Mouse (Mus musculus) bone marrow macrophage, adult 2 months (primary cell): ENCODE results near the gene Ces2e. TPM values are rescaled to one million over a fixed set of nuclear protein-coding genes. Genes with fewer than 3 reads are reported as not detected.
"Not testable (repeated sequence)": the region's sequence is repeated elsewhere in the genome, so short reads cannot be mapped to it uniquely, and the experiment has no call there.

Experiments
- H3K27ac ChIP-seq: 2 replicates; pipeline ENCODE4 v1.5.1; 2012; ENCODE audit warnings: low read depth, low read length; ENCODE audit not compliant: insufficient read depth
- H3K4me1 ChIP-seq: 2 replicates; pipeline ENCODE4 v1.6.1; 2012; ENCODE audit warnings: low read length; ENCODE audit not compliant: control insufficient read depth, insufficient read depth
- H3K4me3 ChIP-seq: 2 replicates; pipeline ENCODE4 v1.5.1; 2012; ENCODE audit warnings: mild to moderate bottlenecking, low read length, moderate library complexity; ENCODE audit not compliant: insufficient read depth
- CTCF ChIP-seq: IDR thresholded peaks from 2 replicates; pipeline ENCODE4 v1.5.1; 2012; ENCODE audit warnings: low read depth, mild to moderate bottlenecking, low read length, moderate library complexity
- POLR2A ChIP-seq: IDR thresholded peaks from 2 replicates; pipeline ENCODE4 v1.6.1; 2012; ENCODE audit warnings: mild to moderate bottlenecking, low read depth, low read length, borderline replicate concordance
- polyA plus RNA-seq: library from polyadenylated mRNA; stranded (reverse); fragments of >200 nt; gene quantifications from 2 replicates; pipeline ENCODE4 v1.2.4, GENCODE M21; 2012; ENCODE audit not compliant: missing spikeins, insufficient read depth, insufficient read length

The Ces2e gene
- polyA plus RNA-seq = not detected in 2 replicates

DNA sequence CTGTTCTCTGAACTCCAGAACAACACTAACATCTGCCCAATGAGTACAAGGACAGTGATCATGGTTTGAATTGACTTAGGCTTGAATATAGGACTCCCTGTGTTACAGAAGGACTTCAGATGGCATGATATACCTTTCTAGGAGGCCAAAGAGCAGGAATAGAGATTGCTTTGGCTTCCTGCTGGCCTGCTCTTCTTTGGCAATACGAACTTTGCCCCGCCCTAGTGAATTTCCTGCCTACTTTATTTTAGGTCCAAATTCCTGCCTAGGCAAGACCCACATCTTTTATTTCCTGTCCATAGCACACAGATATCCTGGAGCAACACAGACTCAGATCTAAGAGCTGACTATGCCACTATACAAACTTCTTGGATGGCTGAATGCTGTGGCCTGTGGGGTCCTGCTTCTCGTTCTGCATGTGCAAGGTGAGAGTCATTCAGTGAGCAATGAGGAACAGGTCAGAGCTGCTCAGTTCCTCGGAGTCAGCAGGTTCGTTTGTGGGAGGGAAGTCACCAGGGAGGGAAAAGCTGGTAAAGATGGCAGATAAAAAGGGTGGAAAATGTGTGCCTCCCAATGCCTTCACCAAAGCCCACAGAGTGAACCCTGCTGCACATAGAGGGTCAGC is at the start of gene Ces2e:
Gene Ces2e, plus strand, starts transcription at position 289 of the 625 bp plus-strand sequence.
- no peak within 1 kb of the TSS for H3K4me3 ChIP-seq
- TF ChIP-seq CTCF (no peak), POLR2A (no peak)
- H3K27ac ChIP-seq = no peak within 1 kb of the TSS
- H3K4me1 ChIP-seq = no peaks in the 10 kb centered on the region

DNA sequence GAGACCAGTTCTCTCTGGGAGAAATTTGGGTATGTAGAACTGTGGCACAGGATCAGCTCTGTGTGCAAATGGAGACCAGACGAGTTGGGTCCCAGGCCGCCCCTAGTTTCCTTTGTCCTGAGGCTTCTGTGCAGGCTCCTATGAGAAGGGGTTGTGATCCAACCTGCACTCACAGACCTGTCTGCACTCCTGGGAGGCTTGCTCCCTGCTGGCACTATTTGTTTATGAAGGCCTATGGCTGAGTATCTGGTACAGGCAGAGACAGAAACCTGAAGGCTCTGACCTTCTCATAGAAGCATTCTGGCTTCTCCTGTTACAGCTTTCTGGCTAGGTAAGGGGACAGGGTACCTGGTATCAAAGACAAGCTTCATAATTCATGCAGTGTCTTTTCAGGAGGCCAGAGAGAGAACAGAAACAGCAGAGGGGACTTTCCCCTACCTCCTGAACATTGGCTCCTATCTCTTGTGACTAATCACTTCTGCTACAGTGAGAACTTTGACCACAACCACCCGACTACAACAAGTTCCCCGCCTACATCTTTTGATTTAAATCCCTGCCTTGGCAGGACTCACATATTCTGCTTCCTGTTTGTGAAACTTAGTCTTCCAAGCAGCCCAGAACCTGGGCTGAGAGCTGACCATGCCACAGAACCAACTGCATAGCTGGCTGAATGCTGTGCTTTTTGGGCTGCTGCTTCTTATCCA is 39.7 kb upstream of the Ces2e start:
- not testable (repeated sequence) for H3K27ac ChIP-seq, H3K4me1 ChIP-seq, H3K4me3 ChIP-seq

DNA sequence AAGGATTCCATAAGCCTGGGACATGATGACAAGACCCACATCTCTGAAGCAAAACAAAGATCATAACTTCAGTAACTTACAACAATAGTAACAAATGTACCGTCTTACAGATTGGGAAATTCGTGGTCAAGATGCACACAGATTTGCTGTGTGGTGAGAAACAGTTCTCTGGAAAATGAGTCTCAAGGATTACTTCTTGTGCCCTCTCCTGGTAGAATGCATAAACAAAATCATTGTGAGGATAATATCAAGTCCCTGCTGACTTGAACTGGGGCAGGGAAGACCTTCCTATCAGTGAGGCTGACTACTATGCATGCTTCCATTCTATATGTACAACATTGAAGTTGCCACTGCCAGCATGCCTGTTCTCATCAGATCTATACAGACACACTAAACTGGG is 24.3 kb upstream of the Ces2e start:
- no peak overlapping the region for H3K4me3 ChIP-seq
- H3K27ac ChIP-seq = no peak overlapping the region
- TF ChIP-seq CTCF = no peak
- no peak for TF ChIP-seq POLR2A
- no peaks in the 10 kb centered on the region for H3K4me1 ChIP-seq

DNA sequence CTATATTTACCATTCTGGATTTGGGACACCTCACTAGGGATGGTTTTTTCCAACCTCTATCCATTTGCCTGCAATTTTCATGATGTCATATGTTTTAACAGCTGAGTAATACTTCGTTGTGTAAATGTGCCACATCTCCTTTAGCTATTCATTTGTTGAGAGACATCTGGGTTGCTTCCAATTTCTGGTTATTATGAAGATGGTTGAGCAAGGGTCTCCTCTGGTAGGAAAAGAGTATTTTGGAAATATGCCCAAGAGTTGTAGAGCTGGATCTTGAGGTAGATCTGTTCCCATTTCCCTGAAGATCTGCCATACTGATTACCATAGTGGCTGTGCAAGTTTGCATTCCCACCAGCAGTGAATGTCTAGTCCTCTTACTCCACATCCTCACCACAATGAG is 18.9 kb upstream of the Ces2e start:
- Histone ChIP-seq H3K27ac (no peak overlapping the region), H3K4me3 (no peak overlapping the region), H3K4me1 (no peaks in the 10 kb centered on the region)
- TF ChIP-seq POLR2A (no peak), CTCF (no peak)

DNA sequence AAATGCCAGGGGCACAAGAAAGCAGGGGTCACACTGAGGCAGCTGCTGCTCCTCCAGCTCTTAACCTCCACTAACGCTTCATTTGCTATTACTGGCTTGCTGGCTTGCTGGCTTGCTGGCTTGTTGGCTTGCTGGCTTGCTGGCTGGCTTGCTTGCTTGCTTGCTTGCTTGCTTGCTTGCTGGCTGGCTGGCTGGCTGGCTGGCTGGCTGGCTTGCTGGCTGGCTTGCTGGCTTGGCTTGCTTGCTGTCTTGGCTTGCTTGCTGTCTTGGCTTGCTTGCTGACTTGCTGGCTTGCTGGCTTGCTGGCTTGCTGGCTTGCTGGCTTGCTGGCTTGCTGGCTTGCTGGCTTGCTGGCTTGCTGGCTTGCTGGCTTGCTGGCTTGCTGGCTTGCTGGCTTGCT is 17.0 kb upstream of the Ces2e start:
- not testable (repeated sequence) for H3K4me3 ChIP-seq, H3K27ac ChIP-seq, H3K4me1 ChIP-seq

DNA sequence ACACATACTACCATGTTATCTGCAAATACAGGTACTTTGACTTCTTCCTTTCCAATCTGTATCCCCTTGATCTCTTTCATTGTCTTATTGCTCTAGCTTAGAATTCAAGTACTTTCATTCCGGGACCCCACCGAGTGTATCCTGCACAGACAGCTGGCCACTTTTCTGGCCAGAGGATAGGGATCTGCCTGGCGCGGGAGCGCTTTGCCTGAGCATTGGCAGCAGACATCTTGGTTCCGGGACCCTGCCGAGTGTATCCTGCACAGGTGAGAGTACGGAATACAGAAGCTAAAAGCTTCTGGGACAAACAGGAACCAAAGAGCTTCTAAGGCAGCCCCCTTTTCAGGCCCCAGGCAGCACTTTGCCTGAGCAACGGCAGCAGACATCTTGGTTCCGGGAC is 16.4 kb upstream of the Ces2e start:
- H3K27ac ChIP-seq, H3K4me3 ChIP-seq, H3K4me1 ChIP-seq: not testable (repeated sequence)

DNA sequence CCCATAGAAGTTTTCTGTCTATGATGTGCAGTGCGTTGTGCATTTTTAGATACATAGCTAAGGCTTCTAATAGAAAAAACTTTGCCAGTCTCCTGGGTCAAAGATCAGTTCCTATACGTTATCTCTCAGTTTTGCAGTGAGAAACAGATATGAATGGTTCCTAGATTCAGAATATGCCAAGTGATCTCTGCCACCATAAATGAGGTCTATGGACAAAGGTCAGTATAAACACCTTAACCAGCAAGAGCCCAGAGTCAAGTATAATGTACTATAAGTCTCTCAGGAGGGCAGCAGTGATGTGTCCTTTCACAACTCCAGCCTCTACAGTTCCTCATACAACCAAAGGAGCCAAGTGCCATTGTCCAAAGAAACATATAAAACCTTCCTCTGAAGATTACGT is 1.2 kb downstream of the Ces2e start:
- Histone ChIP-seq H3K4me3 (no peak overlapping the region), H3K27ac (no peak overlapping the region), H3K4me1 (no peaks in the 10 kb centered on the region)
- TF ChIP-seq POLR2A = no peak
- TF ChIP-seq CTCF = no peak

DNA sequence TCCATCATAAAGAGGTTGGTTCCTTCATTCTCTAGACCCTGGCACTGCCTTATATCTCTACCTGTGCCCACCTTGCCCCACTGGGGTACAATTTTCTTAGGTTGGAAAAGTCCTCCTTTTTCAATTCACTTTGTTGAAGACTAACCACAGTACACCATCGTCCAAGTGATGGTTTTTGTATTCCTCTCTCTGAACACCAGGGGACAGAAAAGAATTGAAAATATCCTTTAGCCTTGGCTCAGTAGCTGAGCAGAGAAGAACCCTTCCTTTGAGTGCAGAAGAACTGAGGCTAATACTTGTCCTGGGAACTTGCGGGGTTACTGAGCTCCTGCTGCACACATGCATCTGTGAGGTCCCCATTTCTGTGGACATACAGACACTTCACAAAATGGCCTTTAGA is 18.6 kb downstream of the Ces2e start:
- Histone ChIP-seq H3K4me3 (no peak overlapping the region), H3K4me1 (no peaks in the 10 kb centered on the region)
- no peak for TF ChIP-seq CTCF
- TF ChIP-seq POLR2A = no peak

DNA sequence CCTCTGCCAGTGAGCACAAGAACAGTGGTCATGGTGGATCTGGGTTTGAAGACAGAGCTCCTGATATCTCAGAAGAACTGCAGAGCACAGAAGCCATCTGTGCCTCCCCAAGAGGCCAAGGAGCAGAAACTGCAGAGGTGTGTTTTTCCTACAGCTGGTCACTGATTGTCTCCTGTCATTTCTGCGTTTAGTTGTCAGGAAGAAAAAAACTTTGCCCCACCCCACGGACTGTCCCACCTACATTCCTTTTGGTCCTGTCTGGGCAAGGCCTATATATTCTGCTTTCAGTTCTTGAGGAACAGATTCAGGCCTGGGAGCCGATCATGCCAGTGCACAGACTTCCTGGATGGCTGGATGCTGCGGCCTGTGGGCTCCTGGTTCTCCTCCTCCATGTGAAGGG is 21.0 kb downstream of the Ces2e start, which contains the start of gene Ces2f:
Gene Ces2f, plus strand, starts transcription at position 301 of the 400 bp plus-strand sequence.
- TF ChIP-seq CTCF (no peak), POLR2A (no peak)
- Histone ChIP-seq H3K4me1 (no peaks in the 10 kb centered on the region), H3K27ac (no peak within 1 kb of the TSS), H3K4me3 (no peak within 1 kb of the TSS)

More for the DNA sequence above, 18.6 kb downstream of the Ces2e start:
- no peak overlapping the region for H3K27ac ChIP-seq

DNA sequence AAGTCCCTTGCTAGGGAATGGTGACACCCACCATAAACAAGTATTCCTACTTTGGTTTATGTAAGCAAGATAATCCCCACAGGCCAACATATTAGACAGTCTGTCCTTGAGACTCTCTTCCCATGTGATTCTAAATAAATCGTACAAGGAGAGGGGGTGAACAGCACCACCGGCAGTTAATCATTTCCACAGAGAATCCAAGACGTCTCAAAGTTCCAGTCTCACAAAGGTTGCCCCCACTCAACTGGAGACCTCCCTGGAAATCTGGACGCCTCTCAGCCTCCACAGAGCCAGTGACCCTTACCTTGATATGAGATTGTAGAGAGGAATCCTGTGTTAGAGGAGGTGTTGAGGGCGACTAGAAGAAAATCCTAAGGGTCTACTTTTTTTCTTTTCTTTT is 23.0 kb downstream of the Ces2e start:
- Histone ChIP-seq H3K4me3 (no peak overlapping the region), H3K4me1 (no peaks in the 10 kb centered on the region), H3K27ac (no peak overlapping the region)
- TF ChIP-seq CTCF (no peak), POLR2A (no peak)
